Mouse (Mus musculus) T-helper 17 cell (primary cell): ENCODE results near the gene Hes7.

Experiments
- in situ Hi-C, 2 experiments: fragments of 300-600 bp; cut with MboI, MseI; formaldehyde crosslinking; loops; 1 replicate in 1 of 2; 2 replicates in 1 of 2; pipeline ENCODE4 v1.15.1; 2025; ENCODE audit warnings: high pct_unique_total_duplicates in 2 of 2

The Hes7 gene

GRCm38 (mm10) chr11:69099177-69099914 lies 20.9 kb upstream of the Hes7 start:
- in situ Hi-C loops: loop anchor here in 1 of 2 experiments (10.0 to 25.0 kb wide), 3 partner anchors 195 to 1563 kb away; partner anchors contain the start of genes Eno3, Kdm6b, Pfn1 and Rpl26

DNA sequence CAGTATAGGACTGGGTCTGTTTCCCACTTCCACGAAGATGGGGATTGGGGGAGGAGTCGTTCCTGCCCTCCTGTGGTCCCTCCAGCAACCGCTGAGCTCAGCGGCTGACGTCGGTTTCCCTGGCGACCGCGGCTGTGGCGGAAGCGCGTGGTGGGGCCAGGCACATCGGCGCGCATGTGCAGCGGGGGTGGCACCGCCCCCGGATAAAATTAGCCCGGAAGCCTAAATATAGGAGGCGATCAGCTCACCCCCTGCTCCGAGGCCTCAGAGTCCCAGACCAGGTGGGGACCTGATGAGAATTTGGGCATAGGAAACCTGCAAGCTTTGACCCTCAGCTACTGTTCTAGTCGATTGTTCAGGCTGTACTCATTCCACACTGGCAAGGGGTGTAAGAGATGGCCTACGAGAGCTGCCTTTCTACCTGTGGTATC lies 20.3 kb upstream of the Hes7 start:
- in situ Hi-C loops: loop anchor here (5.0 to 25.0 kb wide), 6 partner anchors 195 to 1562 kb away; partner anchors contain the start of genes Acadvl (in 1 of the 2), Dlg4 (in 1 of the 2), Eif4a1 (in 1 of the 2) and Eno3 (in 1 of the 2)

GRCm38 (mm10) chr11:69100639-69101360 lies 19.4 kb upstream of the Hes7 start:
- in situ Hi-C loops: loop anchor here (5.0 to 10.0 kb wide), 3 partner anchors 572 to 914 kb away; partner anchors contain the start of genes Acadvl (in 1 of the 2), Dlg4 (in 1 of the 2), Eif4a1 (in 1 of the 2) and Polr2a (in 1 of the 2)

DNA sequence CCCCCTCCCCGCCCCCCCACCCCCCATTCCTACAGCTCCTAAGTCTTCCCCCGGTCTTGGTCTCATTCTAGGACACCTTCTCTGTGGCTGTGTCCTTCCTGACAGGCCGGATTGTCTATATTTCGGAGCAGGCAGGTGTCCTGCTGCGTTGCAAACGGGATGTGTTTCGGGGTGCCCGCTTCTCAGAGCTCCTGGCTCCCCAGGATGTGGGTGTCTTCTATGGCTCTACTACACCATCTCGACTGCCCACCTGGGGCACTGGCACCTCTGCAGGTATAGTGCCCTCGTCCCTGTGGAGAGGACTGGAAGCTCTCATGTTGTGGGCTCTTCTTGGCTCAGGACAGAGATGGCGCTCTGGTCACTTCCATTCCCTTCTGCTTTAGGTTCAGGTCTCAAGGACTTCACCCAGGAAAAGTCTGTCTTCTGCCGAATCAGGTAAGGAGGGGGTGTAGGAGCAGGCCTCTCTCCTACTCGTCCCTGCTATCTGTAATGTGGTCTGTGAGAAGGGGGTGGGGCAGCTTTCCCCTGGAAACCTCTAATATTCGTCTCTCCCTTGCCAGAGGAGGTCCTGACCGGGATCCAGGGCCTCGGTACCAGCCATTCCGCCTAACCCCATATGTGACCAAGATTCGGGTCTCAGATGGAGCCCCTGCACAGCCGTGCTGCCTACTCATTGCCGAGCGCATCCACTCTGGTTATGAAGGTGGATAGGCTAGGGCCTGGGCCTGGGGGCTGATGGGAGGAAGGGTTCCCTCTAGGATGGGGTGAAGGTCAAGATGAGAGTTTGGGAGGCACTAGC lies 18.4 kb upstream of the Hes7 start:
- in situ Hi-C loops: loop anchor here (5.0 to 10.0 kb wide), 3 partner anchors 570 to 913 kb away; partner anchors contain the start of genes Acadvl (in 1 of the 2), Dlg4 (in 1 of the 2), Eif4a1 (in 1 of the 2) and Polr2a (in 1 of the 2)

GRCm38 (mm10) chr11:69102403-69102725 lies 17.8 kb upstream of the Hes7 start:
- in situ Hi-C loops: loop anchor here (5.0 to 10.0 kb wide), 3 partner anchors 570 to 912 kb away; partner anchors contain the start of genes Acadvl (in 1 of the 2), Dlg4 (in 1 of the 2), Eif4a1 (in 1 of the 2) and Polr2a (in 1 of the 2)

GRCm38 (mm10) chr11:69103121-69103520 lies 17.1 kb upstream of the Hes7 start:
- in situ Hi-C loops: loop anchor here (5.0 to 10.0 kb wide), 3 partner anchors 569 to 912 kb away; partner anchors contain the start of genes Acadvl (in 1 of the 2), Dlg4 (in 1 of the 2), Eif4a1 (in 1 of the 2) and Polr2a (in 1 of the 2)

- in situ Hi-C loops: loop anchor here (5.0 to 10.0 kb wide), 3 partner anchors 569 to 911 kb away; partner anchors contain the start of genes Acadvl (in 1 of the 2), Dlg4 (in 1 of the 2), Eif4a1 (in 1 of the 2) and Polr2a (in 1 of the 2)
Measured at GRCm38 (mm10) chr11:69103531-69104435, 16.4 kb upstream of the Hes7 start.

DNA sequence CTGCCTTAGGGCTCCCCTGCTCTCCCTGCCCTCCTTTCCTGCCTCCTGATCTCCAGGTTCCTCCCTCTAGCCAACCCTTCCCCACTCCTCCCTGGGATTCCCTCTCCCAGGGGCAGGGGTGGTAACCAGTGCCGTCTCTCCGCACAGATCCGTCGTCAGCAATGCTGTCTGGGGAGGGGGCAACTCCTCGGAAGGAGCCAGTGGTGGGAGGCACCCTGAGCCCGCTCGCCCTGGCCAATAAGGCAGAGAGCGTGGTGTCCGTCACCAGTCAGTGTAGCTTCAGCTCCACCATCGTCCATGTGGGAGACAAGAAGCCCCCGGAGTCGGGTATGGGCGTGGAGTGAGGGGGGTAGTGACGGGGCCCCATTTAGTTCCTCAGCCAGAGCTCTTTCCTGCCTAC lies 15.7 kb upstream of the Hes7 start:
- in situ Hi-C loops: loop anchor here (5.0 to 10.0 kb wide), 3 partner anchors 568 to 910 kb away; partner anchors contain the start of genes Acadvl (in 1 of the 2), Dlg4 (in 1 of the 2), Eif4a1 (in 1 of the 2) and Polr2a (in 1 of the 2)

- in situ Hi-C loops: loop anchor here in 1 of 2 experiments (10.0 kb wide), 1 partner anchor 910 kb away; the partner anchor contains the start of genes Acadvl and Dlg4
Measured at GRCm38 (mm10) chr11:69105227-69105626, 15.0 kb upstream of the Hes7 start.

- in situ Hi-C loops: loop anchor here in 1 of 2 experiments (10.0 kb wide), 1 partner anchor 909 kb away; the partner anchor contains the start of genes Acadvl and Dlg4
Measured at GRCm38 (mm10) chr11:69105796-69106195, 14.4 kb upstream of the Hes7 start.

- in situ Hi-C loops: loop anchor here in 1 of 2 experiments (10.0 kb wide), 1 partner anchor 909 kb away; the partner anchor contains the start of genes Acadvl and Dlg4
Measured at GRCm38 (mm10) chr11:69106299-69106698, 13.9 kb upstream of the Hes7 start.

DNA sequence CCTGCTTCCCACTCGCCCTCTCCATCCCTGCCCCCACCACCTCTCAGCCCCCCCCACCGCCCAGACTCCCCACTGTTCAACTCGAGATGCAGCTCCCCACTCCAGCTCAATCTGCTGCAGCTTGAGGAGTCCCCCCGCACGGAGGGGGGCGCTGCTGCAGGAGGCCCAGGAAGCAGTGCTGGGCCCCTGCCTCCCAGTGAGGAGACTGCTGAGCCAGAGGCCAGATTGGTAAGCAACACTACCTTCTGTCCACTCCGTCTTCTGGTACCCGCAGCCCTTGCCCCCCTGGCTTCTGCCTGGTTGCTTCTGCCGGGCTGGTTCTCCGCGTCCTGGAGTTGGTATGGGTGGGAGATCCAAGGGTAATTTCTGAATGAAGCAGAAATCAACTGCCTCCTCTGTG lies 13.4 kb upstream of the Hes7 start:
- in situ Hi-C loops: loop anchor here in 1 of 2 experiments (10.0 kb wide), 1 partner anchor 908 kb away; the partner anchor contains the start of genes Acadvl and Dlg4

DNA sequence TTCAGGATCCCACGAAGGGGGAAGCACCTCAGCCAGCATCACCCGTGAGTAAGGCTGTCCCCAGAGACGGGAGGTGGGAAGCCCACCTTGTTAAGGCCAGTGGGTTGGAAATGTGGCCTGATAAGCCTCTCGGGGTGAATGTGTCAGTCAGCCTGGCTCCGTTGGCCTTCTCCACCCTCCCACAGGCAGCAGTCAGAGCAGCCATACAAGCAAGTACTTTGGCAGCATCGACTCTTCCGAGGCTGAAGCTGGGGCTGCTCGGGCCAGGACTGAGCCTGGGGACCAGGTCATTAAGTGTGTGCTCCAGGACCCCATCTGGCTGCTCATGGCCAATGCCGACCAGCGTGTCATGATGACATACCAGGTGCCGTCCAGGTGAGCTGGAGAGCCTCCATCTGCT lies 12.5 kb upstream of the Hes7 start:
- in situ Hi-C loops: loop anchor here in 1 of 2 experiments (10.0 kb wide), 1 partner anchor 907 kb away; the partner anchor contains the start of genes Acadvl and Dlg4

DNA sequence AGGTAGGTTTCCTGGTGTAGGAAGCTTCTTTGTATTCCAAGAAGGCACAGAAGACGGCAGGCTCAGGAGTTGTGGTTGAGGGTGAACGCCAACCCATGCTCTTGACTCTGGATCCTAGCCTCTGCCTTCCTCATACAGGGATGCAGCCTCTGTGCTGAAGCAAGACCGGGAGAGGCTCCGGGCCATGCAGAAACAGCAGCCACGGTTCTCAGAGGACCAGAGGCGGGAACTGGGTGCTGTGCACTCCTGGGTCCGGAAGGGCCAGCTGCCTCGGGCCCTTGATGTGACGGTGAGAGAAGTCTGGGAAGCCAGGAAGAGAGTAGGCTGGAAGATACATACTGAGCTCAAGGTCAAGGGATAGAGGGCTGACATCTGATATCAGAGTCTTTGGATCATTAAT lies 12.0 kb upstream of the Hes7 start:
- in situ Hi-C loops: loop anchor here in 1 of 2 experiments (10.0 kb wide), 1 partner anchor 907 kb away; the partner anchor contains the start of genes Acadvl and Dlg4

DNA sequence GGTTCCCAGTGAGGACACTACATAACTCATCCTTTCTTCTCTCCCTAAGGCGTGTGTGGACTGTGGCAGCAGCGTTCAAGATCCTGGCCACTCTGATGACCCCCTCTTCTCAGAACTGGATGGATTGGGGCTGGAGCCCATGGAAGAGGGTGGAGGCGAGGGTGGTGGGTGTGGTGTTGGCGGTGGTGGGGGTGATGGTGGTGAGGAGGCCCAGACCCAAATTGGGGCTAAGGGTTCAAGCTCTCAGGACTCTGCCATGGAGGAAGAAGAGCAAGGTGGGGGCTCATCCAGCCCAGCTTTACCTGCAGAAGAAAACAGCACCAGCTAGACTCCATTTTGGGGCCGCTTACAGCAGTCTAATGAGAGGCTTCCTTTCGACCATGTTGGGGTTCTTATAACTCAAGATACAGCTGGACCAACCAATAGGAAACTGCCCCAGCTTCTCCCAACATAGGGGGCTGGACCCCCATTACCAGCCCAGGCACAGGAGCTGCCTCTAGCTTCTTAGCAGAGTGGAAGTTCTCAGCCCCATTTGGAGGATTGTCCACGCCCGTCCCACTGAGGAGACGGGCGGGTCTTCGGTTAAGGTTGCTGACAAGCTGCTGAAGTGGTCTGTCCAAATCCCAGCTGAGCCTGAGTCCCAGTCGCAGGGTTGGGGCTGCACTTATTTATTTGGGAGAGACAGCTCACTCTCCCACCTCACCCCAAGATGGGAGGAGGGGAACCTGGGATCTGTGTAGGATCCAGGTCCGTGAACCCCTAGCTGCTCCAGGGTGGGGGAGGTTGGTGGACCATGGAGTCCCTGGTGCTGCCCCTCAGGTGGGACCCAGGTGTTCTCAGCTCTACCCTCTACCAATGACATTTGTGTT lies 10.9 kb upstream of the Hes7 start:
- in situ Hi-C loops: loop anchor here in 1 of 2 experiments (10.0 kb wide), 1 partner anchor 906 kb away; the partner anchor contains the start of genes Acadvl and Dlg4

GRCm38 (mm10) chr11:69110319-69111046 lies 9.7 kb upstream of the Hes7 start:
- in situ Hi-C loops: no loop called here
